Mouse (Mus musculus) cerebellum, adult (tissue): ENCODE data around the gene Tppp2.

ENCODE experiments used
- ATAC-seq: cut with Nextera tagmentation; 2 replicates; pipeline ENCODE4 v1.9.2; 2017; ENCODE audit warnings: mild to moderate bottlenecking, moderate library complexity, mixed read lengths; ENCODE audit not compliant: insufficient number of reproducible peaks, low FRiP score, low TSS enrichment

Tppp2 gene

DNA sequence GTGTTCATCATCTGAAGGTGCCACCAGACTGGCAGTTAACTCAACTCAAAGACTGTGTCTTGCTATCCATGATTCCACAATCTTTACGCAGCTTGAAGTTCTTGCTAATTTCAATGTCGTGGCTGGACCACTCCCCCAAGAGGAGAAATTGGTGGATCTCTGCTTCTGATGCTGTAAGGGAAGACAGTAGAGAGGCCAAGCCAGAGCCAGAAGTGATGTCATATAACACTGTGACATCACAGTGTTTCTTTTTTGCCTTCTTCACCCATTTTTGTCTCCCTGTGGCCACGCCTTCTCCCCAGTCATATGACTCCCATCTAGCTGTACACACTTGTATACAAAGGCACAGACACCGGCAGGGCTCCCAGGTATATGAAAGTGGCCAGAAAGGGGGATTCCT, at the start of gene Tppp2:
TSS of gene Tppp2 (plus strand) at position 301 of the 400 bp plus-strand sequence.
- no peak for ATAC-seq

DNA sequence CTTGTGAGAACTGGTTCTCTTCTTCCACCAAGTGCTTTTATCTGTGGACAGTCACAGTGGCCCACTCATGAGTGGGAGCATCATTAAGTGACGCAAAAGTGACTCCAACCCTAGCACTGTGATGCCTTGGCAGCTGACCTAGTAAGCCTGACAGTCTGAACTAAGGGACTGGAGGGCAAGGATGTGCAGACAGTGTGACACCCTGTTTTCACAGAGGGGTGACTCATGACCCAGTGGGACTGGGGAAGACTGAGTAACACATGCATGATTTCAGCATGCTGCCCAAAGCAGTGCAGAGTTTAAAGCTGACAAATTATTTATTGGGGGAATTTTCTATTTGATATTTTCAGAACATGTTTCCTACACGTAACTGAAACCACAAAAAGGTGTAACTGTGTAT, 47.5 kb upstream of the Tppp2 start:
- no peak for ATAC-seq

DNA sequence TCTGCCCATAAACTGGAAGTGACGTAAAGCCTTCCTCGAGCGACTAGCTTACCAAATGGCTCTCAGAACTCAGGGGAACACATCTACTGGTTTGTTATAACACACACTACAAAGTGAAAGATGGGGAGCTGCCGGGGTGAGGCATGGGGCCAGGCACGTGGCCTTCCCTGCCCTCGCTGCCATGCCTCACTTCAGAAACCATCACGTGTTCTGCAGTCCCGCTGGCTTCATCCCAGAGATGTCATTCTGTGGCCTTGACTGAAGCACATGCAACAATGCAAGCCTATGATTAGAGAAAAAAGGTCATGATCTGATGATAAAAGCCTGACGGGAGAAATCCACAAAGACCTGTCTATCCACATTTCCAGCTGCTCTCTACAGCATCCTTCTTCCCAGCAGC, 46.5 kb upstream of the Tppp2 start:
- no peak for ATAC-seq

DNA sequence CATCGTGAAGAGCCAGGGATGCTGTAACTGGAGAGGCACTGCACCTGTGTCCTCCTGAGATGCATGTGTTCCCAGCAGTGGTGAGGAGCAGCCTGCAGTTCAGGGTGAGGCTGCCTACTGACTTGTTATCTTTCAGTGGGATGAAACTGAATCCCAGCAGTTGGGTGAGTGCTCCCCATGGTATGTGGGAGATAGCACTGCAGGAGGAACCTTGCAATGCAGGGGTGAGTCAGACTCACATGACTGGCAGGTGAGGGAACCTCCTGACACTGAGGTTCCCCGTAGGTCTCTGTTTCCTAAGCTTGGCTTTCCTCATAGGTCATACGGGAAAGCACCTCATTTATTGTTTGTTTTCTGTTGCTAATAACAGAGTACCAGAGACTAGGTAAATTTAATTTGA, 40.7 kb upstream of the Tppp2 start:
- ATAC-seq = no peak

GRCm38 (mm10) chr14:51883527-51884030, 34.6 kb upstream of the Tppp2 start:
- ATAC-seq = no peak

DNA sequence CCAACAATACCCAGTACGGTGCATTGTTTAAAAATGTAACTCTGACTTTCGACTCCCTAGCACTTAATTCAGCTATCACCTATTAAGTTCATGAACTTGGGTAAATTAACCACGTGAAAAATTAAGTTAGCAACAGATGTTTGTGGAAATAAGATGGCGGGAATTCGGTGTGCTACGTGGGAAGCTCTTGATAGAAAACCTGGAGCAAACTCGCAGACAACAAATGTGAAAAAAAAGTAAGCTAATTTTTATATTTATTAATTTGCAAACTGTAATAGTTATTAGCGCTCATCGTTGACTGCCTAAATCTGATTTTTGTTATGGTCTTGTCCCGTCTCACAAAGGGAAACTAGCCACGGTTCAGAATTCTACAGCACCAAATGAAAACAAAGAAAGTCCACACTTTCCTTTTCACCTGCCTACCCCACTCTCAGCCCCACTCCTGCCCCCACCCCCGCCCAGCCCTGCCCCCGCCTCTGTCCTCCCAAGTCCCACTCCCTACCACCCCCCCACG, 34.1 kb upstream of the Tppp2 start:
- no peak for ATAC-seq

DNA sequence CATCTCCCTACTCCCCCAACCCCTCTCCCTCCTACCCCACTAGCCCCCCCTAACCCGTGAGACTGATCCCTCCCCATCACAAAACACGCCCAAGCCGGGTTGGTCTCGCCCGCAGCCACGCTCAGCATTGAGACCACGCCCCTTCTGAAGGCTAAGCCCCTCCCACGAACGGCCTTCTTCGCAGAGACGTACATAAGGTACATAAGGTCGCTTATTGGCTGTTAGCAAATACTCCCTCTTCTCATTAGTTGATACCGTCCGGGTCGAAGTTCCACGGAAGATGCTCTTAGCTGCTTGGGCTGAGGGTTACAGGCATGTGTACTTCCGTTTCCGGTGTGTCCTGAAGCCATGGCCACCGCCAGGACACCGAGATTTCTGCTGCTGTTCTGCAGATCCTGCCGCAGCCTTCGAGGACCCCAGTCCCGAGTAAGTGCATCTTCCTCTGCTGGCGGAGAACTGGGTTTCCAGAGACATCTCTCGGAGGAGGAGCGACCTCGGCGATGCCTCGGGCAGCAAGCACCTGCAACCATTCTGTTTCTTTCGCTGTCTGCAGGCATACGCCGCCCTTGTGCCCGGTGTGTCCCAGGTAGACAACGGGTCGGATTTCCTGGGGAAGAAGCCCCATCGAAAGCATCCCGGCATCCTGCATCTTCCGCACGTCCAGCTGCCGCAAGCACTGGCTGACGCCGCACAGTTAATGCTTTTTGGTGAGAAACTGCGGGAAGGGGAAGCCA, 33.5 kb upstream of the Tppp2 start, which contains the start of gene Mettl17:
TSS of gene Mettl17 (plus strand) at position 245 of the 734 bp plus-strand sequence.
- ATAC-seq = peak; percentile 100

DNA sequence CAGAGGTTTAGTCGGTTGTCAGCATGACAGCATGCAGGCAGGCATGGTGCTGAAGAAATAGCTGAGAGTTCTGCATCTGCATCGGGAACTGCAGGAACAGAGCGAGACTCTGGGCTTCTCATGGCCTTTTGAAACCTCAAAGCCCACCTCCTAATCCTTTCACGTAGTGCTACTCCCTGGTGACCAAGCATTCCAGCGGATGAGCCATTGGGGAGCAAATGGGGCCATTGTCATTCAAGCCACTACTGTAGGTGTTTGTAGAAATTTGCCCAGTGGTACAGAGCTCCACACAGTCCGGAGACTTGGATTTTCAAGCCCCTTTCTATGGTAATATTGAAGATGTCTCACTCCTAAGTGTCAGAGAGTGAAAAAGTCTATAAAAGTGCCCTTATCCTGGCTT, 32.2 kb upstream of the Tppp2 start:
- no peak for ATAC-seq

GRCm38 (mm10) chr14:51889833-51890232, 28.4 kb upstream of the Tppp2 start:
- no peak for ATAC-seq

- no peak for ATAC-seq
These were observed 25.9 kb upstream of the Tppp2 start, which contains the start of gene Slc39a2 for GRCm38 (mm10) chr14:51892191-51892939. Gene Slc39a2, plus strand, starts transcription at chr14:51892889.

DNA sequence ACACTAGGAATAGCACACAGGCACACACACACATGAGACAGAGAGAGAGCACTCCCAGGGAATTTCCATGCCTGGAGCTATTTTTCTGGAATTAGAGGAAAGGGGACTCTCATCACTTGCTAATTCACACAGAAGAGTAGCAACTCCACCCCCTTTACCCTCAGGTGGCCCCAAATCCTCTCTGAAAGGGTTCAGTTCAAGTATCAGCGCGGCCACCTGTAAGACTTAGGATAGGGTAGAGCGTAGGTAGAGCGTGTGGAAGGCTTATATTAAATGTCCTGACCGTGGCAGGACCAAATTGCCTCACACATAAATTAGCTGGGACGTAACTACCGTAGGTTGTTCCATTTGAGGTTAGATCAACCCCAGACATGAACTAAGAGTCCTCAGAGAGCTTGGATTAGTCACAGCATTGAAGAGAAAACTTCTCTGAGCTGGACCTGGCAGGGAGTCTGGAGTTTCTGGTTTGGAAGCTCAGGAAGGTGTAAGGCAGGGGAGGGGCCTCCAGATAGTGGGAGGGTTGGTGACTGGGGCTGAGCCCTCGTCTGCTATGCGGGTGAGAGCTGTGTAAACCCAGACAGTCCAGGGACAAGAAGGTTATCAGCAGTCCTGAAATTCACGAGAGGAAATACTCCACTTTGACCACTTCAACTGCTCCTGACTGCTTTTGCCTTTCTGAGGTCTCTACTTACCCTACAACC, 25.0 kb upstream of the Tppp2 start:
- no peak for ATAC-seq

- no peak for ATAC-seq
These were observed 24.4 kb upstream of the Tppp2 start for GRCm38 (mm10) chr14:51893809-51894208.

DNA sequence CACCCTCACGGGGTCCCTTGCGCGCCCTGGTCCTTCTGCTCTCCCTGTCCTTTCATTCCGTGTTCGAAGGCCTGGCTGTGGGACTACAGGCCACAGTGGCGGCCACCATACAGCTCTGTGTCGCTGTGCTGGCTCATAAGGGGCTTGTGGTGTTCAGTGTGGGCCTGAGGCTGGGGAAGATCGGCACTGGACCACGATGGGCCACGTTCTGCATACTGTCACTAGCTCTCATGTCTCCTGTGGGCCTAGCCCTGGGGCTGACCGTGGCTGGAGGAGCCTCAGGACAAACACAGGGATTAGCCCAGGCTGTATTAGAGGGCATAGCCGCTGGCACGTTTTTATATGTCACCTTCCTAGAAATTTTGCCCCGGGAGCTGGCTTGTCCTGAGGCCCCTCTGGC, 23.2 kb upstream of the Tppp2 start:
- ATAC-seq = no peak

GRCm38 (mm10) chr14:51896019-51896418, 22.2 kb upstream of the Tppp2 start:
- no peak for ATAC-seq

DNA sequence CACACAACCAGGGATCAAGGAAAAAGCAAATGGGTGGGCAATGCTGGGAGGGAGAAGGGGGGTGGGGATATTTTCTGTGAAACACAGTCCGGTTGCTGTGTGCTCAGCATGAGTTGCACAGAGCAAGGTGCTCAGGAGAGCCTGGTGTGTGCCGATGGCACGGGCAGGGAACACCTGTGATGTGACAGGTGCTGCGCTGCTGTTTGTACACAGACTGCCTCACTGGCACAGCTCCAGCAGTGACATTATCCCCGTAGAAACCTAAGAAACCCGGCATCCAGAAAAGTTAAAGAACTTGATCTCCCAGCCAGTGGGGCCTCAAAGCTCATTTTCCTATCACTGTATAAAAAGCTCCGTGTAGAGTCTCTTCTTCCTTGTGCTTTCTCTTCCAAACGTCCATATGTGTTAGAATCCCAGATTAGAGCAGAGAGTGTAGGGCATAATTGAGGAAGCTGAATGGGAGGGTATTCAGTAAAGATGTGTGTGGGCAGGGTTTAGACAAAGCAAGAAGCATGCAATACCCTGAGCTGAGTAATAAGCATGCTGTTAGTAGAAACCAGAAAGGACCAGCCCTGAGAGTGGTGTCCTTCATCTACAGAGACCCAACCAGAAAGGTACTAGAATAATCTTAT, 21.6 kb upstream of the Tppp2 start:
- 0 out of 2 replicates have a peak, but pooled peaks have one; percentile 10 for ATAC-seq

- ATAC-seq = no peak
These were observed 18.9 kb upstream of the Tppp2 start for GRCm38 (mm10) chr14:51899351-51899750.

DNA sequence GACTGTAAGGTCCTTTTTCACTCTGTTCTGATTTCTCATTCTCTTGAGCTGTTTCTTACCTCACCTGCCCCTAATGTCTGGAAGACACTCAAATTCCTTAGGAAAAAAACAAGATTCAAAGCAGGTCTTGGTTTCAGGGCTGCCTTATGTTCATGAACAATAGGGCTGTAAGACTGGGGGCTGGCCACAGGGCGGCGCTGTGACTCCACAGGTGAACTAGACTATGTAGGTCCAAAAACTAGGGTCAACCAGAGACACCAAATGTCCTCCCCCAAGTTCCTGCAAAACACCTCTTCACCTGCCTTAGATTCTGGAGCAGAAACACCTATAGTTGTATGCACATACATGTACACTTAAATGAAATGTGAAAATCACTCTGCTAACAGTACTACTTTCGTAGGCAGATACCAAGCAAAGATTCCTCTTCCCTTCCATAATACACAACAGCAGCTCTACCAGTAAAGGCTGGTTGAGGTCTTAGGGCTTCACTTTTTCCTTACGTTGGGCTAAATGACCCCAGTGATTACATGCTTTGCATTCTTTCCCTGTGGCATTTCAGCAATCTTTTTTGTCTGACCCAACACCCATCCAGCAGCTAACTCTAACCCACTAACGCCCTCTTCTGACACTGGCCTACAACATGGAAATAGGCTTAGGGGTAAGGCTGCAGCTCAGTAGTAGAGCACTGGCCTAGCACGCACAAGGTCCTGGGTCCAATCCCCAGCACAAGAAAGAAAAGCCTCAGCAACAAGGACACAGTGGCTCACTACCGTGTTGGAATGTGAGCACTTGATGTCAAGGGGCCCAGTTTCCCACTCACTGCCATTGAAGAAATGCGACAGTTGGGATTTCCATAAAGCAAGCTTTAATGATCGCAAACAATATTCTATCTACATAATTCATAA, 15.2 kb upstream of the Tppp2 start:
- ATAC-seq = 0 out of 2 replicates have a peak, but pooled peaks have one; percentile 74

- ATAC-seq = no peak
These were observed 14.4 kb upstream of the Tppp2 start for GRCm38 (mm10) chr14:51903782-51904181.

- no peak for ATAC-seq
These were observed 13.5 kb upstream of the Tppp2 start for GRCm38 (mm10) chr14:51904706-51905105.
